Mouse (Mus musculus): ENCODE data around the gene Smim20. TPM values are rescaled to one million over a fixed set of nuclear protein-coding genes. Genes with fewer than 3 reads are reported as not detected.
A peak's percentile ranks its signal among the peaks of the same experiment; 100 is the strongest.

The Smim20 gene
- total RNA-seq, 1 experiment from 2014 or later: 60.2 TPM

DNA sequence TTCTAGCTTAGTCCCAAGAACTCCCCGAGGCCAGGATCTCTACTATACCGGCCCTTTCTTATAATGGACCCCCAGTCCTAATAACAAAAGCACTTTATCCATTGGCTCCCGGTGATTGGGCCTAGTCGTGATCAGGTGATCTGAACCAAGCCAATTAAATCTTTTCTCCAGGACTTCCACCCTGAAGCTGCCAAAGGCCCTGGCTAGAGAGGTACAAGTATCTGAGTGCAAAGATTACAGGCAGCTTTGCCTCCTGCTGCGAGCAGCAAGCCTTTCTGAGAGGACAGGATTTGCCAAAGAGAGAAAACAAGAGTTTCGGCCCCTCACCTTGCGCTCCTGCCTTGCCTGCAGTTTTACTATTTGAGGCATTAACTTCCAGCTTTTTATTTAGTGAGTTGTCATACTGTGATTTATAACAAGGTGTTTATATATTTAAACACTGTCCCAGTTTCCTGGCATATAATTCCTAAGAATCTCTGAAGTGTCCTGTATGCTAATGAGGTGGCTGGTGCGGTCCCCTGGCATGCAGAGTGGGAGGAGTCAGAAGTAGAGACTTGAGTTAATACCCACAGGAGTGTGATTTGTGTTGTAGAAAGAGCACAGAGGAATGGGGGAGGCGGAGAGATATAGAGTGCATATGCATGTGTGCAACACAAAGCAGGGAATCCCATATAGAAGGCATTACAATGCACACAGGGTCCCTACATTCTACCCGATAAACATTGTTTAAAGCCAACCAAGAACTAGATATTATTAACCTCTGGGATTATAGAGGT lies 36.2 kb downstream of the Smim20 start:
- no peak for ATAC-seq (replicated peaks; ENCODE audit: low read depth, poor library complexity, severe bottlenecking)

DNA sequence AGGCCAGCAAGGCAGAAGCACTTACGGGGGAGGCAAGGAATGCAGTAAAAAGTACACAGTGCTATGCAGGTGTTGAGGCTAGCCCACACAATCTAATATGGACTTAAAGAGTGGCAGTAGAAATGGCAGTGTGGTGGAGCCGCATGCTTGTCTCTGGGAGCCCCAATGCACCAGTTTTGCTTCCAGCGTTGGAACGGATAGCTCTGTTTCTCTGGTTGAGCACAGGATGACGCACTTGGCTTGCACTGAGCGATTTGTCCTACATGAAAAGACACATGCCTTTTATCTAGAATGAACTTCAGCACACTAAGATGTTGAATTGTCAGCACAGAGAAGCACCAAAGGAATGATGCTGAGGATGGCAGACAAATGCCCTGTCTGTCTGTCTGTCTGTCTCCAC lies 37.1 kb downstream of the Smim20 start:
- no peak for ATAC-seq (replicated peaks; ENCODE audit: low read depth, poor library complexity, severe bottlenecking)

DNA sequence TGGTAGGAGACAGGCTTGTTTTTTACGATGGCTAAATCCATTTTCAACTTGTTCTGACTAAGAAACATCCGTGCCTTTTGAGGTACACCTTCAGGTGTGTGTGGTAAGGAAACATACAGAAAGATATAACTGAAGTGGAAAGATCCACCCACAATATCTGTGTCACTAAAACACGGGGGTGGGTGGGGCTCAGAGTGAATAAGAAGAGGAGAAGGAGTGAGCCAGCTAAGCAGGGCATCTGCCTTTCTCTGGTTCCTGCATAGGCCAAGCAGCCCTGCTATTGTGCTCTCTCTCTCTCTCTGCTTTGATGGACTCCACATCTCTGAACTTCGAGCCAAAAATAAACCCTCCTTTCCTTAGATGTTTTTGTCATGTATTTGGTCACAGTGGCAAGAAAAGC lies 38.1 kb downstream of the Smim20 start:
- no peak for ATAC-seq (replicated peaks; ENCODE audit: low read depth, poor library complexity, severe bottlenecking)

DNA sequence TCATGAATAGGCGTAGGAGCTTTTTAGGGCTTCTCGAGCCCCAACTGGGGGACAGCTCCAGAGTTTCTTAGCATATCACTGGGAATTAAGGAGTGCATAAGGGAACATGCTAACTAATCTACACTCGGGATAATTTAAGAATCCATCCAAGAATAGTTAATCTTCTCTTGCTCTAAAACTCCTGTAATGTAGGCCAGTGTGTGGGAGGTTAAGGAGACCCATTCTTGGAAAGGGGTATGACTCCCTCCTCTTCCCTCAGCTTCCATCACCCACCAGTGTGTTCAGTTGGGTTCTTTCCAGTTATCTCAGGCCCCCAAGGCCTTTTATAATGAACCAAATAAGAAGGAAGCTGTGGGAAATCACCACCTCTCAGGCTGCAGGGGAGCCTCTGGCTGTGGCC lies 40.0 kb downstream of the Smim20 start:
- ATAC-seq (replicated peaks; ENCODE audit: low read depth, poor library complexity, severe bottlenecking): no peak

DNA sequence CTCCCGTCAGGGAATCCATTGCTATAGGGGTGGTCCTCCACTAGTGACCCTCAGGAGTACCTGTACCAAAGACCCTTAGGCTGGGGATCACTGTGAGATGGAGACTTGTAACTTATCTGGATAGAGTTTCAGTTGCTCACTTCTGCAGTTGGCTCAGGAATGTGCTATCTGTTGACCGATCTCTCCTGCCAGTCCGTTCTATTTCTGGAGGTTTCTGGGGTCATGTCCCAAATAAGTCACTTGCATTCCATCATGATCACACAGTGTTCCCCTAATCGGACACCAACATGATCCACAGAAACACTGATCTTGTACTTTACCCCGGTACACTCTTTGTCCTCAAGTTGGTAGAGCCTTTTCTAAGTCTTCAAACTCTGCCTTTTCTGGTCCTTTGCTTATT lies 40.6 kb downstream of the Smim20 start:
- no peak for ATAC-seq (replicated peaks; ENCODE audit: low read depth, poor library complexity, severe bottlenecking)

DNA sequence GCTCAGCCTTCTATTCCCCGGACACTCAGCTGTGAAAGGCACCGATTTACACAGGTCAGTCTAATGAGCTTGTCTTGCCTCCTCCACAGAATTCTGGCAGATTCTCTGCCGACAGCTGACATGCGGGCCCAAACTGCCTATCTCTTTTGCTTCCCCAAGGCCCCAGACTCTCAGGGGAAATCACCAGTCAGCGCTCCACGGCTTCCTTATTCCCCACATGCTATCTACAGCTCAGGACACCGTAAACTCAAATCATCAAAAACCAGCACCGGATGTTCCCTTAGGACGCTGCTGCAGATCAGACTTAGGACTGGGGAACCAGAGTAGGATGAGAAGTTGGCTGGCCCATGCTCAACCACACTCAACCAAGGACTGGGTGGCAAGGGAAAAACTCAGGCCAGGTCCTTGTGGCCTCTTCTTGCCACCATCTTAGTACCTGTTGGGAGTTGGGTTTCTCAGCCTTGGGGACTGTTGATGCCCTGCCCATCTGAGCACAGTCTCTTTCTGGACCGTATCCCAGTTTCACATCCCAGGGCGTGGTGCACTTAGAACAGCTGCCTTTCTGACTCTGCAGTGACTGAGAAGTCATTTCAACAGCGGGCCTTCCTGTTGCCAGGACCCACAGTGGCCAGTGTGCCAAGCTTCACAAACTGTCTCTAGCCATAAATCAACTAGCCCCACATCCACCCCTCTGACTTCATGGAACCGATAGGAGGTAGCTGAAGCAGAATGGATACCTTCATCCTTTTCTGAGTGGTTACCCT lies 47.7 kb downstream of the Smim20 start:
- ATAC-seq (replicated peaks; ENCODE audit: low read depth, poor library complexity, severe bottlenecking): peak; percentile 58

DNA sequence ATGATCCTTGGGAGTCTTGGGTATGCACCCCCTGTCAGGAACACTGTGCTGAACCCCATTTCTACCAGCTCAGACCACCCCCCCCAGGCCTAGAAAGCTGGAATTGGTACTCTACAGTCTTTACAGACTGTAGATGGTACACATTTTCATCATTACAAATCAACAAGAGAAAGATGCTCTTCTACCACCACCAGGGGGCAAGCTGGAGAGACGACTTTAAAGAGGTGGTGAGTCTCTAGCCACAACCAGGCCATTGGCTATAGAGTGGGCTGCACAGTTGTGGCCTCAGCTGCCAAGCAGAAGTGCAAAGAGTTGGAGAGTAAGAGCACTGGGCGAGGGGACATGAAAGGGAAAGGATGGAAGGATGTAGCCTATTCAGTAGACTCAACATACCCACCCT lies 48.9 kb downstream of the Smim20 start:
- ATAC-seq (replicated peaks; ENCODE audit: low read depth, poor library complexity, severe bottlenecking): no peak

DNA sequence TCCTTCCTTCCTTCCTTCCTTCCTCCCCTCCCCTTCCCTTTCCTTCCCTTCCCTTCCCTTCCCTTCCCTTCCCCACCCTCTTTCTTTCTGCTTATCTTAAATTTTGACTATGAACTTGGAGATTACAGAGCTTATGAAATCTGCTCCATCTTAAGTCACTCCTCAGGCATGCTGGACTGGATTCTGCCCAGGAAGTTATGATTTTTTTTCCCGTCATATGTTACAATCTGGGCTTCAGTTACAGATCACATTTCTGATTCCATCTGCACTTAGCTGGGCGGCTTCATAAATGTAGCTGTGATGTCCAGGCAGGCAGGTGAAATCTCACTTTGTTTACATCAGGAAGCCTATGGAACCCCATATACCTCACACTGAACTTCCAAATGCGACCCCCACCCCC lies 50.5 kb downstream of the Smim20 start:
- no peak for ATAC-seq (replicated peaks; ENCODE audit: low read depth, poor library complexity, severe bottlenecking)

DNA sequence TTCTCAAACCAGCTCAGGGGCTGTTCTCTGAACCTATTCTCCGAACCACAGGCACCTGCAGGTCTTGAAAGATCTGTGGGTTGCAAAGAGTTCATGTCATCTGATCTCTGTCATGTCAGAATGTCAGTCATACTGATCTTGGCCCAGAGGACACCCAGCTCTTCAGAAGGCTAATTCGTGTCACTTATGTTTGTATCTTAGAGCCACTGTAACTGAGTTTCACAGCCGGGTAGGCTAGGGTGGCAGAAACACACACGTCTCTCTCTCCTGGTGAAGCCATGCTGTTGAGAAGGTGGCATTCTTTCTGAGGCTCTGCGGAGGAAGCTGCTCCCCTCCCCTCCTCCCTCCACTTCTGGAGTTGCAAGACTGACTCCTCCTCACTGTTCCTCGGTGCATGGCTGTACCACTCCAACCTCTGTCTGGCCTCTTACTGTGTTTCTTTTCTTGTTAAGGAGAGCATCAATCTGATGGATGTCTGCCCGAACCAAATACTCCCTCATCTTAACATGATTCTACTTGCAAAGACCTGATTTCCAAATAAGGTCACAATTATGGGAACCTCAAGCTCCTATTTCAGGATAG lies 51.1 kb downstream of the Smim20 start:
- ATAC-seq (replicated peaks; ENCODE audit: low read depth, poor library complexity, severe bottlenecking): no peak

DNA sequence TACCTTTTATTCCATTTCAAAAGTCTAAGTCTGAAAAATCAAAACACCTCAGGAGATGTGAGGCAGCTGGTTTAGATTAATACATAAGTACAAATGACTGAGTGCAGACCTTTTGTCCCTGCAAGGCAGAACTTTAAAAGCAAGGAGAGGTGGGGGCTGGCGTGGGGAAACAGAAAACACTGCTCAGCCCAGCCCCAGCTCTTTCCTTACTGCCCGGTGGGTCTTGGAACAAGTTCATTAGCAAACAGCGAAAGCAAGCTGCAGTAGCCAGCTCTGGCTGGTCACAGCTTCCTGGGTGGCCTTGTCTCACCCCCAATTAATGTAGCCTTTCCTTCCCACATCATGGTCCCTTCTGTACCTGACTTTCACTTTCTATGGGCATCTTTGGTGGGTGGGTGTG lies 53.4 kb downstream of the Smim20 start:
- no peak for ATAC-seq (replicated peaks; ENCODE audit: low read depth, poor library complexity, severe bottlenecking)

DNA sequence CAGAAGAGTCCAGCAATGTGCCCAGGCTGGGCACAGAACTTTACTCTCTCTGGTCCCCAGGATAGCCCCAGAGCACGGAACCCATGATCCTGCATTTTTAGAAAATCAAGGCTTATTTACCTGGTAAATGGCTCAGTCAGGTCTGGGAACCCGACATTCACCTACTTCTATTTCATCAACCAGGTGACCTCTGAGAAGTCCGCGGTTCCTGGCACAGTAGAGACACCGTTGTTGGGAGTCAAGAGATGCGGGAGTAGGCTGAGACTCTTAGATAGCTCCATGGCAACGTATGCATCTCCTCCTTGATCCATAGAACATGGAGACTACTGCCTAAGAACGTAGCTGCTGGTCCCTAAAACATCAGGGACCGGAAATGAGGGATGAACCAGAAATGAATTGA lies 55.0 kb downstream of the Smim20 start:
- ATAC-seq (replicated peaks; ENCODE audit: low read depth, poor library complexity, severe bottlenecking): no peak

DNA sequence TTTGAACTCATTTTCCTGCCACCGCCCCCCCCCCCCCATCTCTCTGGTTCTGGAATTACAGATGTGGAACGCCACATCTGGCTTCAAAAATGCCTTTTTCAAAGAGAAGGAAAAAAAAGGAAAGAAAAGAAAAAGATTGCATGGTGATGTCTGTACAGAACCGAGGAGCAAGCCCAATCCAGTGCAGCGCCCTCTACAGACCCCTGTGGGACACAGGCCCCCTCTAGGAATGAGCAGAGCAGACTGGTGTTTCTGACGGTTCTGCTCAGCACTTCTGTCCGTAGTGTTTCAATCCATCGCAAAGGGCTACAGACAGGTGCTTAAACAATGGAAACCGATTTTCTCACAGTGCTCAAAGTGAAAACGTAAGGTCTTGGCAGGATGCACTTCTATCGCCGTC lies 55.6 kb downstream of the Smim20 start:
- ATAC-seq (replicated peaks; ENCODE audit: low read depth, poor library complexity, severe bottlenecking): no peak

DNA sequence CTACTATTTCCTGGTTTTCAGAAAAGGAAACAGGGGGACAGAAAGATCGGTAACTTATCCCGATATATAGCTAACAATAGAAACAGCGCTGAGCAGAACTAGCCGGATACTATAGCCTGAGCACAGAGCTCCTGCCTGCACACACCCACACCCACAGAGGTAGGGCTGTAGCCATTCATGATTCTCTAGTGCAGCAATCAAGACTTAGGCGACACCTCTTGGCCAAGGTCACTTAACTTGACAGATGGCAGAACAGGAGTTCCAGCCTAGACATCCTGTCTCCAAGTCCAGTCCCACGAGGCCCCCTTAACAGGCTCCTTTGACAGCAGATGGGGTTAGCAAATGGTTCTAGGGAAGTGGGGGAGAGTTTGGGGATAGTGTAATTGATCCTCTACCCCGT lies 56.2 kb downstream of the Smim20 start:
- no peak for ATAC-seq (replicated peaks; ENCODE audit: low read depth, poor library complexity, severe bottlenecking)

DNA sequence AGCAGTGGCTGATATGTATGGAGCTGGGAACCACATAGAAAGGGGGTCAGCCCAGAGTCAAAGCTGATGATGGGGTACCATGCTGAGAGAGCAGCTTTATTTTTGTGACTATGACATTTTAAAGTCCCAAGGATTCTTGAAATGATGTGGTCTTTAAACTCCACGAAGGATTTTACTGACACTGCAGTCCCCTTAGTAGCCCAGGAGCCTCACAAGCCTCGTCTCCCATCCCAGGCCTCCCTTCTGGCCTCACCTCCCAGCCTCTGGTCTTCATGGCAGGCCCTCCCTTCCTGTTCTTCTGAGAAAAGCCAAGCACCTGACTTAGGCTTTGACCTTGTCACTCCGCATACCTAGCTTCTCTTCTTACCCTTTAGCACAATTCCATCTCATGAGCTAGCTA lies 57.4 kb downstream of the Smim20 start:
- no peak for ATAC-seq (replicated peaks; ENCODE audit: low read depth, poor library complexity, severe bottlenecking)

DNA sequence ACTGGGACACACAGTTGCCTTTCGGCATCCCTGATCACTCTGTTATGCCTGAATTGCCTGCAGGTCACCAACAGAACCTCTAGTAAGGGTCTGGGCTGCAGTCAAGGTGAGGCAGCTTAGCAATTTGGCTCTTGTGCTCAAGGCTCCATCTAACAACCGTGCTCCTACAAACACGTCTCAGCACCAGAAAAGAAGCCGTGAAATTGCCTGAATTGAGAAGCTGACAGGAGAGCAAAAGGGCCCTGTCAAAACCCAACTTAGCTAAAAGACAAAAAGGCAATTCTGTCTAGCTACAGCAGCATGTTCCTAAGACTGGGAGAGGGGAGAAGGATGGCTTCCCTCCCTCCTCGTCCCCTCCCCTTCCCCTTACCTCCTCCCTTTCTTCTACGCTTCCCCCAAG lies 57.9 kb downstream of the Smim20 start:
- ATAC-seq (replicated peaks; ENCODE audit: low read depth, poor library complexity, severe bottlenecking): no peak

DNA sequence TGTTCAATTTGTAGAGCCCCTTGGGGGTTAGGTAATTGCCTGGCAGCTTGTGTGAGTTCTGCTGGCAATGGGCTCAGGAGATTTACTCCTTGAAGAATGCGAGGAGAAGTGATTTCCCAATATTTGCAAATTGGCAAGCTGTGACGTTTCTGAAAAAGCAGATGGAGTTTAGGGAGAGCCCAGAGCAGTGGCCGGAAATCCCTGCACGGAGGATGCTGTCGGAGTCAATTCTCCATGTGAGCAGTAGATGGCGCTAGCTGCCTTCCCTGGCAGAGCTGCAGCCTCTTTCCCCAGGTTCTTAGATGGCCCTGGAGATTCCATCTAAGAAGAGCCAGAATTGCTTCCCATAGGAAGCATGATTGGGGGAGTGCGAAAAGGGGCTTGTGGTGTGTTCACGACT lies 59.1 kb downstream of the Smim20 start:
- peak; percentile 93 for ATAC-seq (replicated peaks; ENCODE audit: low read depth, poor library complexity, severe bottlenecking)

DNA sequence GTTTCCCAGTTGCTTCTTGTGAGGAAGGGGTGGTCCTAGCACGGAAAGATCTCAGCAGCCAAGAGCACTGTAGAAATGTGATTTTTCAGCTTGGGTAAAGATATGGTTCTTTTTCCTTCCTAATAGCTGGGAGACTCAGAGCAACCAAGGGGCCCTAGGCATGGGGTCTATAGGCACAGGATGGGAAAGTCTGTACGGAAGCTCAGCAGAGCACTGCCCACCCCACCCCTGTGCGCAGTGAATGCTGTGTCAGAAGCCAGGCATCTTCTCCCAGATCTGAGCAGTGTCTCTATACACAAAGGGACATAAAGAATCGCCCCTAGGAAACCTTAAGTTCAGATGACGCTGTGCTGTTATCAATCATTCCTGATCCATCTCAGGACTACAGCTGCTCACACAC lies 59.6 kb downstream of the Smim20 start:
- ATAC-seq (replicated peaks; ENCODE audit: low read depth, poor library complexity, severe bottlenecking): no peak

All from common myeloid progenitor, adult 5-6 weeks (primary cell).